Mouse (Mus musculus): ENCODE results near the gene Ank2. TPM values are rescaled to one million over a fixed set of nuclear protein-coding genes. Genes with fewer than 3 reads are reported as not detected.

Gene Ank2
- polyA plus RNA-seq, 1 experiment = 352 TPM

GRCm38 (mm10) chr3:127294079-127294478, 205.1 kb downstream of the Ank2 start:
- no peak for TF ChIP-seq POLR2A (IDR thresholded peaks at IDR 0.05; ENCODE audit: extremely low read depth, insufficient read depth, low read length)
- TF ChIP-seq CTCF (IDR thresholded peaks at IDR 0.05; ENCODE audit: extremely low read depth, insufficient read depth, low read length) = no peak
- Histone ChIP-seq H3K4me1 (ENCODE audit: control insufficient read depth, insufficient read depth, low read length) (peaks cover 21% of the 10 kb centered on the region), H3K4me3 (ENCODE audit: insufficient read depth, low read length) (no peak overlapping the region), H3K27ac (ENCODE audit: insufficient read depth, low read length) (peak overlapping the region; percentile 54; the same call in 1 of the 2 replicates)

GRCm38 (mm10) chr3:127293479-127293874, 205.7 kb downstream of the Ank2 start:
- peak overlapping the region; percentile 54; the same call in 1 of the 2 replicates for H3K27ac ChIP-seq (ENCODE audit: insufficient read depth, low read length)
- TF ChIP-seq POLR2A (IDR thresholded peaks at IDR 0.05; ENCODE audit: extremely low read depth, insufficient read depth, low read length) (no peak), CTCF (IDR thresholded peaks at IDR 0.05; ENCODE audit: extremely low read depth, insufficient read depth, low read length) (no peak)
- no peak overlapping the region for H3K4me3 ChIP-seq (ENCODE audit: insufficient read depth, low read length)
- H3K4me1 ChIP-seq (ENCODE audit: control insufficient read depth, insufficient read depth, low read length) = peaks cover 21% of the 10 kb centered on the region

GRCm38 (mm10) chr3:127292864-127293478, 206.2 kb downstream of the Ank2 start:
- peaks cover 23% of the 10 kb centered on the region for H3K4me1 ChIP-seq (ENCODE audit: control insufficient read depth, insufficient read depth, low read length)
- H3K4me3 ChIP-seq (ENCODE audit: insufficient read depth, low read length) = no peak overlapping the region
- TF ChIP-seq POLR2A (IDR thresholded peaks at IDR 0.05; ENCODE audit: extremely low read depth, insufficient read depth, low read length) (no peak), CTCF (IDR thresholded peaks at IDR 0.05; ENCODE audit: extremely low read depth, insufficient read depth, low read length) (no peak)
- peak overlapping the region; percentile 54; the same call in 1 of the 2 replicates for H3K27ac ChIP-seq (ENCODE audit: insufficient read depth, low read length)

- no peak overlapping the region for H3K4me3 ChIP-seq (ENCODE audit: insufficient read depth, low read length)
- TF ChIP-seq POLR2A (IDR thresholded peaks at IDR 0.05; ENCODE audit: extremely low read depth, insufficient read depth, low read length) = no peak
- no peak for TF ChIP-seq CTCF (IDR thresholded peaks at IDR 0.05; ENCODE audit: extremely low read depth, insufficient read depth, low read length)
- H3K4me1 ChIP-seq (ENCODE audit: control insufficient read depth, insufficient read depth, low read length) = no peaks in the 10 kb centered on the region
Observed at GRCm38 (mm10) chr3:127282277-127282676, 216.9 kb downstream of the Ank2 start.

GRCm38 (mm10) chr3:127281390-127281789, 217.8 kb downstream of the Ank2 start:
- Histone ChIP-seq H3K4me3 (ENCODE audit: insufficient read depth, low read length) (no peak overlapping the region), H3K4me1 (ENCODE audit: control insufficient read depth, insufficient read depth, low read length) (no peaks in the 10 kb centered on the region; the same call in 1 of the 2 replicates), H3K27ac (ENCODE audit: insufficient read depth, low read length) (no peak overlapping the region)
- TF ChIP-seq POLR2A (IDR thresholded peaks at IDR 0.05; ENCODE audit: extremely low read depth, insufficient read depth, low read length) (no peak), CTCF (IDR thresholded peaks at IDR 0.05; ENCODE audit: extremely low read depth, insufficient read depth, low read length) (no peak)

More at GRCm38 (mm10) chr3:127282277-127282676, 216.9 kb downstream of the Ank2 start:
- no peak overlapping the region for H3K27ac ChIP-seq (ENCODE audit: insufficient read depth, low read length)

- Histone ChIP-seq H3K27ac (ENCODE audit: insufficient read depth, low read length) (no peak overlapping the region), H3K4me3 (ENCODE audit: insufficient read depth, low read length) (no peak overlapping the region), H3K4me1 (ENCODE audit: control insufficient read depth, insufficient read depth, low read length) (no peaks in the 10 kb centered on the region; the same call in 1 of the 2 replicates)
- TF ChIP-seq CTCF (IDR thresholded peaks at IDR 0.05; ENCODE audit: extremely low read depth, insufficient read depth, low read length) (no peak), POLR2A (IDR thresholded peaks at IDR 0.05; ENCODE audit: extremely low read depth, insufficient read depth, low read length) (no peak)
Observed at GRCm38 (mm10) chr3:127280376-127280775, 218.8 kb downstream of the Ank2 start.

- TF ChIP-seq CTCF (IDR thresholded peaks at IDR 0.05; ENCODE audit: extremely low read depth, insufficient read depth, low read length) = no peak
- TF ChIP-seq POLR2A (IDR thresholded peaks at IDR 0.05; ENCODE audit: extremely low read depth, insufficient read depth, low read length) = no peak
- H3K4me1 ChIP-seq (ENCODE audit: control insufficient read depth, insufficient read depth, low read length) = no peaks in the 10 kb centered on the region; the same call in 1 of the 2 replicates
- H3K27ac ChIP-seq (ENCODE audit: insufficient read depth, low read length) = no peak overlapping the region
- H3K4me3 ChIP-seq (ENCODE audit: insufficient read depth, low read length) = no peak overlapping the region
Observed at GRCm38 (mm10) chr3:127275953-127276352, 223.2 kb downstream of the Ank2 start.

GRCm38 (mm10) chr3:127272801-127273200, 226.3 kb downstream of the Ank2 start:
- no peak overlapping the region for H3K27ac ChIP-seq (ENCODE audit: insufficient read depth, low read length)
- H3K4me3 ChIP-seq (ENCODE audit: insufficient read depth, low read length) = no peak overlapping the region
- H3K4me1 ChIP-seq (ENCODE audit: control insufficient read depth, insufficient read depth, low read length) = peaks cover under 1% of the 10 kb centered on the region; the same call in 1 of the 2 replicates
- TF ChIP-seq CTCF (IDR thresholded peaks at IDR 0.05; ENCODE audit: extremely low read depth, insufficient read depth, low read length) = no peak
- TF ChIP-seq POLR2A (IDR thresholded peaks at IDR 0.05; ENCODE audit: extremely low read depth, insufficient read depth, low read length) = no peak

- peaks cover 8% of the 10 kb centered on the region for H3K4me1 ChIP-seq (ENCODE audit: control insufficient read depth, insufficient read depth, low read length)
- no peak overlapping the region for H3K27ac ChIP-seq (ENCODE audit: insufficient read depth, low read length)
- H3K4me3 ChIP-seq (ENCODE audit: insufficient read depth, low read length) = no peak overlapping the region
- TF ChIP-seq POLR2A (IDR thresholded peaks at IDR 0.05; ENCODE audit: extremely low read depth, insufficient read depth, low read length) (no peak), CTCF (IDR thresholded peaks at IDR 0.05; ENCODE audit: extremely low read depth, insufficient read depth, low read length) (no peak)
Observed at GRCm38 (mm10) chr3:127269616-127270015, 229.5 kb downstream of the Ank2 start.

- TF ChIP-seq CTCF (IDR thresholded peaks at IDR 0.05; ENCODE audit: extremely low read depth, insufficient read depth, low read length) = no peak
- no peak for TF ChIP-seq POLR2A (IDR thresholded peaks at IDR 0.05; ENCODE audit: extremely low read depth, insufficient read depth, low read length)
- Histone ChIP-seq H3K4me1 (ENCODE audit: control insufficient read depth, insufficient read depth, low read length) (peaks cover 10% of the 10 kb centered on the region), H3K27ac (ENCODE audit: insufficient read depth, low read length) (peak overlapping the region; percentile 16; the same call in 1 of the 2 replicates), H3K4me3 (ENCODE audit: insufficient read depth, low read length) (no peak overlapping the region)
Observed at GRCm38 (mm10) chr3:127267846-127268245, 231.3 kb downstream of the Ank2 start.

Data from cortical plate, adult 2 months (tissue).